Mouse (Mus musculus): ENCODE measurements around the gene Atp5mpl. TPM values are rescaled to one million over a fixed set of nuclear protein-coding genes. Genes with fewer than 3 reads are reported as not detected.

Gene Atp5mpl
- polyA plus RNA-seq, 1 experiment from 2014 or later: 694 TPM

GRCm38 (mm10) chr12:111978274-111978673, 11.5 kb upstream of the Atp5mpl start:
- Histone ChIP-seq H3K9me3 (ENCODE audit: low read length) (no peaks in the 10 kb centered on the region), H3K36me3 (replicated peaks; ENCODE audit: insufficient read depth, low read length) (no peaks in the 10 kb centered on the region), H3K27me3 (ENCODE audit: insufficient read depth, low read length) (no peaks in the 10 kb centered on the region), H3K9ac (replicated peaks) (no peak overlapping the region), H3K27ac (ENCODE audit: low read depth) (no peak overlapping the region), H3K4me3 (ENCODE audit: low read depth, low read length) (no peak overlapping the region), H3K4me2 (ENCODE audit: low read depth, low read length) (no peak overlapping the region), H3K4me1 (ENCODE audit: insufficient read depth) (0 out of 2 replicates have a peak, but pooled peaks cover 3% of the 10 kb centered on the region)
- ATAC-seq (no peak), DNase-seq (no peak)
- WGBS (ENCODE audit: insufficient replicate concordance): 51% methylated on average over 6 of the region's 6 CpGs
- no peak for TF ChIP-seq EP300 (IDR thresholded peaks at IDR 0.05; ENCODE audit: low read depth)
- no peak for TF ChIP-seq CTCF (IDR thresholded peaks at IDR 0.05; ENCODE audit: low read depth)

DNA sequence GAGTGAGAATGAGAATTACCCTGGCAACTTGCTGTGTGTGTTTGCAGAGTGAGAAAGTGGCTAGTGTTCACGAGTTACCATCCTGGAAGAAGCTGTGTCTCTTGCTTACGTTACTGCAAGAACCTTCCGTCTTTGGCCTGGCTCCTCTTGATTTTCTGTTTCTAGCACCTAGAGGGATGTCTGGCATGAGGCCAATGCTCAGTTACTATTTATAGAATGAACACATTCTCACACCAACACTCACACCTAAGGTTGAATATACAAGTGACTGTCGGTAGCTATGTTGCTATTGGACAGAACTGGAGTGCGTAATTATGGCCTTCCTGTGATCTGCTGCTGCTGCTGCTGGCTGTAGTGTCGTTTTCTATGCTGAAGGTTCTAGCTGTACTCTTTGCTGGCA, 10.4 kb upstream of the Atp5mpl start:
- no peaks in the 10 kb centered on the region for H3K9me3 ChIP-seq (ENCODE audit: low read length)
- ATAC-seq: no peak
- H3K27me3 ChIP-seq (ENCODE audit: insufficient read depth, low read length): no peaks in the 10 kb centered on the region
- DNase-seq: no peak
- no peaks in the 10 kb centered on the region for H3K36me3 ChIP-seq (replicated peaks; ENCODE audit: insufficient read depth, low read length)
- H3K4me2 ChIP-seq (ENCODE audit: low read depth, low read length): no peak overlapping the region
- WGBS (ENCODE audit: insufficient replicate concordance): 68% methylated on average over 6 of the region's 6 CpGs
- no peak overlapping the region for H3K27ac ChIP-seq (ENCODE audit: low read depth)
- no peaks in the 10 kb centered on the region for H3K4me1 ChIP-seq (ENCODE audit: insufficient read depth)
- TF ChIP-seq CTCF (IDR thresholded peaks at IDR 0.05; ENCODE audit: low read depth) (no peak), EP300 (IDR thresholded peaks at IDR 0.05; ENCODE audit: low read depth) (no peak)
- no peak overlapping the region for H3K9ac ChIP-seq (replicated peaks)
- H3K4me3 ChIP-seq (ENCODE audit: low read depth, low read length): no peak overlapping the region

DNA sequence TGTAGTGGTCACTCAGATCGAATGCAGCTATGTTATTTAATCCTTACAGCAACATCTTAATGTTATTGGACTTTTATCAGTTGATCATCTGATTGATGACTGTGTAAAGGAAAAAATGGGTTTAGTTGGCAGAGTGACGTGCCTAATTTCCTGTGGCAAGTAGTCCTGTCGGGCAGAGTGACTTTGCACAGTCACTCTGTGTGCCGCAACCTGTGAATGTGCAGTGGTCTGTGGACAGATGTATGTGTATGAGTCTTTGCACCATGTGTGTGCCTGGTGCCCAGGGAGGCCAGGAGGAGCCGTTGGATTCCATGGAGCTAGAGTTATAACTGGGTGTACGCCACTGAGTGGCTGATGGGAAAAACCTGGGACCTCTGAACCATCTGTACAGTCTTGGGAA, 7.8 kb upstream of the Atp5mpl start:
- ATAC-seq: no peak
- 60% methylated on average over 6 of the region's 6 CpGs for WGBS (ENCODE audit: insufficient replicate concordance)
- TF ChIP-seq EP300 (IDR thresholded peaks at IDR 0.05; ENCODE audit: low read depth): no peak
- no peak for TF ChIP-seq CTCF (IDR thresholded peaks at IDR 0.05; ENCODE audit: low read depth)

GRCm38 (mm10) chr12:111972504-111972903, 5.7 kb upstream of the Atp5mpl start:
- Histone ChIP-seq H3K36me3 (replicated peaks; ENCODE audit: insufficient read depth, low read length) (no peaks in the 10 kb centered on the region), H3K4me3 (ENCODE audit: low read depth, low read length) (no peak overlapping the region), H3K27ac (ENCODE audit: low read depth) (no peak overlapping the region), H3K27me3 (ENCODE audit: insufficient read depth, low read length) (no peaks in the 10 kb centered on the region), H3K4me1 (ENCODE audit: insufficient read depth) (no peaks in the 10 kb centered on the region), H3K4me2 (ENCODE audit: low read depth, low read length) (no peak overlapping the region), H3K9ac (replicated peaks) (no peak overlapping the region), H3K9me3 (ENCODE audit: low read length) (no peaks in the 10 kb centered on the region)
- no peak for TF ChIP-seq CTCF (IDR thresholded peaks at IDR 0.05; ENCODE audit: low read depth)
- no peak for TF ChIP-seq EP300 (IDR thresholded peaks at IDR 0.05; ENCODE audit: low read depth)
- DNase-seq: no peak
- 82% methylated on average over 10 of the region's 10 CpGs for whole genome bisulfite sequencing (ENCODE audit: insufficient replicate concordance)
- no peak for ATAC-seq

More for the DNA sequence above, 7.8 kb upstream of the Atp5mpl start:
- H3K4me3 ChIP-seq (ENCODE audit: low read depth, low read length): no peak overlapping the region
- DNase-seq: no peak
- no peaks in the 10 kb centered on the region for H3K27me3 ChIP-seq (ENCODE audit: insufficient read depth, low read length)
- H3K27ac ChIP-seq (ENCODE audit: low read depth): no peak overlapping the region
- H3K9ac ChIP-seq (replicated peaks): no peak overlapping the region
- no peaks in the 10 kb centered on the region for H3K36me3 ChIP-seq (replicated peaks; ENCODE audit: insufficient read depth, low read length)
- H3K9me3 ChIP-seq (ENCODE audit: low read length): no peaks in the 10 kb centered on the region
- H3K4me1 ChIP-seq (ENCODE audit: insufficient read depth): no peaks in the 10 kb centered on the region
- no peak overlapping the region for H3K4me2 ChIP-seq (ENCODE audit: low read depth, low read length)

GRCm38 (mm10) chr12:111971231-111971686, 4.5 kb upstream of the Atp5mpl start, which contains the start of gene Tdrd9:
Gene Tdrd9 (plus strand): TSS chr12:111971559.
- Histone ChIP-seq H3K4me2 (ENCODE audit: low read depth, low read length) (no peak within 1 kb of the TSS), H3K27me3 (ENCODE audit: insufficient read depth, low read length) (no peaks in the 10 kb centered on the region), H3K9ac (replicated peaks) (no peak within 1 kb of the TSS), H3K27ac (ENCODE audit: low read depth) (no peak within 1 kb of the TSS), H3K4me3 (ENCODE audit: low read depth, low read length) (no peak within 1 kb of the TSS), H3K9me3 (ENCODE audit: low read length) (no peaks in the 10 kb centered on the region), H3K36me3 (replicated peaks; ENCODE audit: insufficient read depth, low read length) (no peaks in the 10 kb centered on the region), H3K4me1 (ENCODE audit: insufficient read depth) (peaks cover 1% of the 10 kb centered on the region)
- no peak for TF ChIP-seq EP300 (IDR thresholded peaks at IDR 0.05; ENCODE audit: low read depth)
- TF ChIP-seq CTCF (IDR thresholded peaks at IDR 0.05; ENCODE audit: low read depth): no peak
- DNase-seq (no peak), ATAC-seq (no peak)
- WGBS (ENCODE audit: insufficient replicate concordance): 80% methylated on average over 18 of the region's 18 CpGs

DNA sequence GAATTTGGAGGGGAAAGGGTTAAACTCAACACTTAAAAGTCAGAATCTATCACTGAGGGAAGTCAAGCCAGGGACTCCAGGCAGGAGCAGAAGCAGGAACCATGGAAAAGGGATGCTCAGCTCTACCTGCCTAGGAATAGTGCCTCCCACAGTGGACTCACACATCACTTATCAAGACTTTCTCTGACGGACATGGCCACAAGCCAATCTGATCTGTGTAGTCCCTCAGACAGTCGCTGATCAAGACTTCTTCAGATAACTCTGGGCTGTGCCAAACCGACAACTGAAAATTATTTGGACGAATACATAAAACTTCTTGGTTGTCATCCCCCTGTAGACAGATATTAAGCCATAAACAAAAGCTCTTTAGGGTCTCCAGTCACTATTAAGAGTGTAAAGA, 3.3 kb upstream of the Atp5mpl start:
- no peaks in the 10 kb centered on the region for H3K9me3 ChIP-seq (ENCODE audit: low read length)
- H3K4me3 ChIP-seq (ENCODE audit: low read depth, low read length): no peak overlapping the region
- no peak overlapping the region for H3K27ac ChIP-seq (ENCODE audit: low read depth)
- no peak for ATAC-seq
- no peak overlapping the region for H3K4me2 ChIP-seq (ENCODE audit: low read depth, low read length)
- no peaks in the 10 kb centered on the region for H3K27me3 ChIP-seq (ENCODE audit: insufficient read depth, low read length)
- no peak for DNase-seq
- H3K9ac ChIP-seq (replicated peaks): no peak overlapping the region
- H3K36me3 ChIP-seq (replicated peaks; ENCODE audit: insufficient read depth, low read length): no peaks in the 10 kb centered on the region
- no peak for TF ChIP-seq CTCF (IDR thresholded peaks at IDR 0.05; ENCODE audit: low read depth)
- TF ChIP-seq EP300 (IDR thresholded peaks at IDR 0.05; ENCODE audit: low read depth): no peak
- WGBS (ENCODE audit: insufficient replicate concordance): 58% methylated on average over 4 of the region's 4 CpGs
- H3K4me1 ChIP-seq (ENCODE audit: insufficient read depth): peaks cover 10% of the 10 kb centered on the region

DNA sequence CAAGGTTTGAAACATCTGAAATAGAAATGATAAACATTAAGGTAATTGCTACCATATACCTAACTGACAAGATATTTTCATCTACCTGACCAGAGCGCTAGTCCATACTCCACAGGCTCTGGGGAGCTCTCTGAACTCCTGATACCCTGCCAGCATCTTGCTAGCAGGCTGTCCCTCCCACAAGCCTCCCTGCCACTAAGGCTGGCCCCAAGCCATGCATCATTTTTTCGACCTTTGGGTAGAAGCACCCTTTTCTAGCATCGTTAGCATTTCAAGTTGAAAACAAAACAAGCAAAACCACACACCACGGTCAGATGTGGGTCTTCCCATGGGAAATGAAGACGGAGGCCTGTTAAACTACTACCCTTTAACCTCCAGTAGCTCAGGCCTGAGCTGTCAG, 3.4 kb downstream of the Atp5mpl start:
- 79% methylated on average over 5 of the region's 5 CpGs for WGBS (ENCODE audit: insufficient replicate concordance)
- Histone ChIP-seq H3K27ac (ENCODE audit: low read depth) (no peak overlapping the region), H3K4me2 (ENCODE audit: low read depth, low read length) (no peak overlapping the region), H3K9me3 (ENCODE audit: low read length) (no peaks in the 10 kb centered on the region), H3K4me3 (ENCODE audit: low read depth, low read length) (no peak overlapping the region), H3K27me3 (ENCODE audit: insufficient read depth, low read length) (no peaks in the 10 kb centered on the region), H3K36me3 (replicated peaks; ENCODE audit: insufficient read depth, low read length) (peaks cover 35% of the 10 kb centered on the region), H3K9ac (replicated peaks) (no peak overlapping the region), H3K4me1 (ENCODE audit: insufficient read depth) (peaks cover 14% of the 10 kb centered on the region)
- DNase-seq (no peak), ATAC-seq (no peak)
- no peak for TF ChIP-seq EP300 (IDR thresholded peaks at IDR 0.05; ENCODE audit: low read depth)
- no peak for TF ChIP-seq CTCF (IDR thresholded peaks at IDR 0.05; ENCODE audit: low read depth)
